Mouse (Mus musculus): ENCODE measurements around the gene Zfp791. TPM values are rescaled to one million over a fixed set of nuclear protein-coding genes. Genes with fewer than 3 reads are reported as not detected.

The Zfp791 gene
- polyA plus RNA-seq, 1 experiment from 2014 or later: 3.0 TPM

GRCm38 (mm10) chr8:85067982-85068381 is 54.9 kb downstream of the Zfp791 start, which contains the start of gene Gm5741:
Gm5741 (minus strand) TSS chr8:85067982.
- Histone ChIP-seq H3K36me3 (0 out of 2 replicates have a peak, but pooled peaks cover 7% of the 10 kb centered on the region), H3K9ac (no peak within 1 kb of the TSS), H3K4me2 (no peak within 1 kb of the TSS), H3K9me3 (no peaks in the 10 kb centered on the region), H3K4me3 (no peak within 1 kb of the TSS), H3K4me1 (peaks cover 15% of the 10 kb centered on the region), H3K27ac (no peak within 1 kb of the TSS), H3K27me3 (no peaks in the 10 kb centered on the region)
- no peak for ATAC-seq (ENCODE audit: borderline replicate concordance, extremely low read depth, low FRiP score, low TSS enrichment)

- Histone ChIP-seq H3K9me3 (no peaks in the 10 kb centered on the region), H3K4me2 (no peak overlapping the region), H3K4me1 (peaks cover 7% of the 10 kb centered on the region), H3K27ac (no peak overlapping the region), H3K27me3 (no peaks in the 10 kb centered on the region), H3K36me3 (0 out of 2 replicates have a peak, but pooled peaks cover 7% of the 10 kb centered on the region), H3K4me3 (no peak overlapping the region), H3K9ac (no peak overlapping the region)
- no peak for ATAC-seq (ENCODE audit: borderline replicate concordance, extremely low read depth, low FRiP score, low TSS enrichment)
- 97% methylated on average over 2 of the region's 2 CpGs for WGBS
Observed at GRCm38 (mm10) chr8:85067155-85067554, 55.7 kb downstream of the Zfp791 start.

- ATAC-seq (ENCODE audit: borderline replicate concordance, extremely low read depth, low FRiP score, low TSS enrichment): no peak
- H3K4me2 ChIP-seq: no peak overlapping the region
- H3K36me3 ChIP-seq: 0 out of 2 replicates have a peak, but pooled peaks cover 7% of the 10 kb centered on the region
- no peaks in the 10 kb centered on the region for H3K9me3 ChIP-seq
- H3K27me3 ChIP-seq: no peaks in the 10 kb centered on the region
- no peak overlapping the region for H3K4me3 ChIP-seq
- no peak overlapping the region for H3K9ac ChIP-seq
- WGBS: 36% methylated on average over 2 of the region's 2 CpGs
- peaks cover 8% of the 10 kb centered on the region for H3K4me1 ChIP-seq
- no peak overlapping the region for H3K27ac ChIP-seq
Observed at GRCm38 (mm10) chr8:85065213-85065612, 57.7 kb downstream of the Zfp791 start.

GRCm38 (mm10) chr8:85062603-85063002 is 60.3 kb downstream of the Zfp791 start:
- Histone ChIP-seq H3K9ac (no peak overlapping the region), H3K36me3 (0 out of 2 replicates have a peak, but pooled peaks cover 7% of the 10 kb centered on the region), H3K4me3 (no peak overlapping the region), H3K4me2 (no peak overlapping the region), H3K27ac (no peak overlapping the region), H3K4me1 (peaks cover 8% of the 10 kb centered on the region), H3K9me3 (no peaks in the 10 kb centered on the region), H3K27me3 (no peaks in the 10 kb centered on the region)
- 95% methylated on average over 4 of the region's 4 CpGs for WGBS
- ATAC-seq (ENCODE audit: borderline replicate concordance, extremely low read depth, low FRiP score, low TSS enrichment): no peak

- under 1% methylated on average over 52 of the region's 53 CpGs for WGBS
- Histone ChIP-seq H3K27me3 (no peaks in the 10 kb centered on the region), H3K9ac (peak within 1 kb of the TSS; percentile 60), H3K36me3 (peaks cover 19% of the 10 kb centered on the region), H3K27ac (no peak within 1 kb of the TSS), H3K4me1 (peaks cover 8% of the 10 kb centered on the region), H3K9me3 (no peaks in the 10 kb centered on the region), H3K4me3 (peak within 1 kb of the TSS; percentile 76), H3K4me2 (peak within 1 kb of the TSS; percentile 84)
- peak; percentile 85 for ATAC-seq (ENCODE audit: borderline replicate concordance, extremely low read depth, low FRiP score, low TSS enrichment)
Observed at GRCm38 (mm10) chr8:85059879-85060616, 62.8 kb downstream of the Zfp791 start, which contains the start of gene Fbxw9. Fbxw9 (plus strand) TSS chr8:85060055.

Small RNA genes lying within 50 kb of the gene (microRNA-seq; reads per million reads assigned to microRNA genes)
- gene Gm23388: 0.74 reads per million
- not detected for gene Mir7070

Other genes starting within 250 kb of the Zfp791 start
- 34.9 and 35.7 TPM in 2 replicates for gene Gcdh, start 229.2 kb downstream of the Zfp791 start, polyA plus RNA-seq (2015; fragmentation: Nextera tagmentation; extraction: Ambion mirVana)
- 1.6 and 3.1 TPM in 2 replicates for gene Klf1, start 221.2 kb downstream of the Zfp791 start, polyA plus RNA-seq (2015; fragmentation: Nextera tagmentation; extraction: Ambion mirVana)
- gene Dnase2a, start 214.5 kb downstream of the Zfp791 start, polyA plus RNA-seq (2015; fragmentation: Nextera tagmentation; extraction: Ambion mirVana): 14.8 and 15.4 TPM in 2 replicates
- gene Mast1, start 185.7 kb downstream of the Zfp791 start, polyA plus RNA-seq (2015; fragmentation: Nextera tagmentation; extraction: Ambion mirVana): 0.49 TPM in 2 replicates
- gene Rtbdn, start 176.1 kb downstream of the Zfp791 start, polyA plus RNA-seq (2015; fragmentation: Nextera tagmentation; extraction: Ambion mirVana): 0.12 and 0.13 TPM in 2 replicates
- not detected in 2 replicates for gene Gm49661, start 153.7 kb downstream of the Zfp791 start, polyA plus RNA-seq (2015; fragmentation: Nextera tagmentation; extraction: Ambion mirVana)
- gene Prdx2, start 153.5 kb downstream of the Zfp791 start, polyA plus RNA-seq (2015; fragmentation: Nextera tagmentation; extraction: Ambion mirVana): 727 and 733 TPM in 2 replicates
- gene Rnaseh2a, start 153.3 kb downstream of the Zfp791 start, polyA plus RNA-seq (2015; fragmentation: Nextera tagmentation; extraction: Ambion mirVana): 114 and 120 TPM in 2 replicates
- 17.4 and 20.5 TPM in 2 replicates for gene Junb, start 144.4 kb downstream of the Zfp791 start, polyA plus RNA-seq (2015; fragmentation: Nextera tagmentation; extraction: Ambion mirVana)
- gene Hook2, start 132.5 kb downstream of the Zfp791 start, polyA plus RNA-seq (2015; fragmentation: Nextera tagmentation; extraction: Ambion mirVana): 23.2 and 23.9 TPM in 2 replicates
- gene Best2, start 108.6 kb downstream of the Zfp791 start, polyA plus RNA-seq (2015; fragmentation: Nextera tagmentation; extraction: Ambion mirVana): not detected in 2 replicates
- 124 and 128 TPM in 2 replicates for gene Asna1, start 97.8 kb downstream of the Zfp791 start, polyA plus RNA-seq (2015; fragmentation: Nextera tagmentation; extraction: Ambion mirVana)
- 107 and 118 TPM in 2 replicates for gene Trir, start 96.3 kb downstream of the Zfp791 start, polyA plus RNA-seq (2015; fragmentation: Nextera tagmentation; extraction: Ambion mirVana)
- gene Tnpo2, start 86.2 kb downstream of the Zfp791 start, polyA plus RNA-seq (2015; fragmentation: Nextera tagmentation; extraction: Ambion mirVana): 29.1 and 32.3 TPM in 2 replicates
- gene Fbxw9, start 63.0 kb downstream of the Zfp791 start, polyA plus RNA-seq (2015; fragmentation: Nextera tagmentation; extraction: Ambion mirVana): 27.9 and 28.4 TPM in 2 replicates
- gene Gm5741, start 55.1 kb downstream of the Zfp791 start, polyA plus RNA-seq (2015; fragmentation: Nextera tagmentation; extraction: Ambion mirVana): not detected in 2 replicates
- 54.4 and 56.8 TPM in 2 replicates for gene Dhps, start 51.3 kb downstream of the Zfp791 start, polyA plus RNA-seq (2015; fragmentation: Nextera tagmentation; extraction: Ambion mirVana)
- 140 and 145 TPM in 2 replicates for gene Wdr83os, start 42.4 kb downstream of the Zfp791 start, polyA plus RNA-seq (2015; fragmentation: Nextera tagmentation; extraction: Ambion mirVana)
- 44.3 and 44.7 TPM in 2 replicates for gene Wdr83, start 41.8 kb downstream of the Zfp791 start, polyA plus RNA-seq (2015; fragmentation: Nextera tagmentation; extraction: Ambion mirVana)
- 35.9 and 40.1 TPM in 2 replicates for gene Man2b1, start 39.8 kb downstream of the Zfp791 start, polyA plus RNA-seq (2015; fragmentation: Nextera tagmentation; extraction: Ambion mirVana)
- not detected in 2 replicates for gene Cks1brt, start 28.8 kb upstream of the Zfp791 start, polyA plus RNA-seq (2015; fragmentation: Nextera tagmentation; extraction: Ambion mirVana)
- gene Olfr371, start 102.9 kb upstream of the Zfp791 start, polyA plus RNA-seq (2015; fragmentation: Nextera tagmentation; extraction: Ambion mirVana): not detected in 2 replicates
- 110 and 112 TPM in 2 replicates for gene Orc6, start 176.5 kb upstream of the Zfp791 start, polyA plus RNA-seq (2015; fragmentation: Nextera tagmentation; extraction: Ambion mirVana)
- gene Vps35, start 176.7 kb upstream of the Zfp791 start, polyA plus RNA-seq (2015; fragmentation: Nextera tagmentation; extraction: Ambion mirVana): 144 and 149 TPM in 2 replicates